Mouse (Mus musculus): ENCODE results near the gene Slc11a2.

- TF ChIP-seq EP300 (IDR thresholded peaks at IDR 0.05; ENCODE audit: insufficient read depth, low read depth, low read length): no peak
- no peak for TF ChIP-seq POLR2A (IDR thresholded peaks at IDR 0.05; ENCODE audit: insufficient read depth, low read depth, low read length)
These were observed 24.6 kb upstream of the Slc11a2 start for GRCm38 (mm10) chr15:100449495-100449894.

Data from heart, adult 2 months (tissue).